Mouse (Mus musculus): ENCODE results near the gene Cnn2.

DNA sequence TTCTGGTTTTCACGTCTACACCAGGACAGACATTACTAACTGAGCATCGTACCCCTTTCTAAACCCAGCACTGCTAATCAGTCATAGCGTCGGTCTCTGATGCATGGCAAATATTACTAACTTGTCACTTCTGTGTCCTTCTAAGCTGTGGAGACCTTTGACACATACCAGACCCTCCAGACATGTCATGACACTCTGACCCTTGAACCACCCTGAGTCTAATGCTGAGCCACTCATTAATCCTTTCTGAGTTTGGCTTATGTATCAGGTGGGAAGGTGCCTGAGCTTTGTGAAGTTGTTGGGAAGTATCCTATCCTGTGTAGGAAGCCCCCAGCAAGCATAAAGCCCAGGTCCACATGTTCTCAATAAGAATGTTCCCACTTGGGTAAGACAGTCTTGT is 38.5 kb upstream of the Cnn2 start:
- TF ChIP-seq USF1 (IDR thresholded peaks at IDR 0.05; ENCODE audit: low read depth) (no peak), POLR2A (IDR thresholded peaks at IDR 0.05; ENCODE audit: insufficient read length, low read depth) (no peak), MAX (IDR thresholded peaks at IDR 0.05; ENCODE audit: low read depth) (no peak), E2F4 (IDR thresholded peaks at IDR 0.05; ENCODE audit: insufficient read depth) (no peak)

All from myocyte (in vitro differentiated cells).